Mouse (Mus musculus) brain, embryonic 14.5 days (tissue): Measurements from ENCODE around the gene Znhit1.

Experiments
- CTCF ChIP-seq: fragments of 200-500 bp; IDR thresholded peaks from 2 replicates; pipeline ENCODE4 v1.5.1; 2012; ENCODE audit warnings: inconsistent platforms, mild to moderate bottlenecking, moderate library complexity, borderline replicate concordance; ENCODE audit not compliant: insufficient read depth, insufficient read length; ENCODE audit errors: extremely low read depth
- POLR2A ChIP-seq: fragments of 200-500 bp; IDR thresholded peaks from 2 replicates; pipeline ENCODE4 v1.6.1; 2012; ENCODE audit warnings: mild to moderate bottlenecking, inconsistent platforms, borderline replicate concordance; ENCODE audit not compliant: poor library complexity, insufficient read depth, insufficient read length, severe bottlenecking; ENCODE audit errors: extremely low read depth

GRCm38 (mm10) chr5:137028561-137029272 lies 40.9 kb upstream of the Znhit1 start:
- TF ChIP-seq POLR2A (no peak), CTCF (no peak)
